Mouse (Mus musculus) forebrain, embryonic 11.5 days (tissue): ENCODE data around the gene Vmn1r7. TPM values are rescaled to one million over a fixed set of nuclear protein-coding genes. Genes with fewer than 3 reads are reported as not detected.
"Not testable (repeated sequence)": the region's sequence is repeated elsewhere in the genome, so short reads cannot be mapped to it uniquely, and the experiment has no call there.

Experiments used
- ATAC-seq: fragments of 200-750 bp; cut with Nextera tagmentation; replicated peaks from 2 replicates; pipeline ENCODE4 v1.8.0; 2017; ENCODE audit warnings: moderate TSS enrichment; ENCODE audit not compliant: low FRiP score
- DNase-seq: peaks from one replicate; pipeline ENCODE4 v3.0.0-alpha.2; 2017; ENCODE audit warnings: low spot score
- H3K27ac ChIP-seq: fragments of 300-500 bp; sonication (generic); 2 replicates; pipeline ENCODE4 v1.5.1; 2014; ENCODE audit warnings: low read depth, low read length
- H3K27me3 ChIP-seq: fragments of 300-500 bp; sonication (generic); 2 replicates; pipeline ENCODE4 v1.6.1; 2014; ENCODE audit warnings: mild to moderate bottlenecking, low read length, mixed read lengths; ENCODE audit not compliant: control insufficient read depth, insufficient read depth
- H3K36me3 ChIP-seq: fragments of 300-500 bp; sonication (generic); 2 replicates; pipeline ENCODE4 v1.6.1; 2014; ENCODE audit warnings: mild to moderate bottlenecking, low read length, moderate library complexity, mixed read lengths; ENCODE audit not compliant: control insufficient read depth, insufficient read depth
- H3K4me1 ChIP-seq: fragments of 300-500 bp; sonication (generic); replicated peaks from 2 replicates; pipeline ENCODE4 v1.6.1; 2014; ENCODE audit warnings: low read length, mixed read lengths; ENCODE audit not compliant: control insufficient read depth, insufficient read depth
- H3K4me2 ChIP-seq: fragments of 300-500 bp; sonication (generic); 2 replicates; pipeline ENCODE4 v1.6.1; 2014; ENCODE audit warnings: low read depth, mild to moderate bottlenecking, low read length, moderate library complexity, mixed read lengths; ENCODE audit not compliant: severe bottlenecking
- H3K4me3 ChIP-seq: fragments of 300-500 bp; sonication (generic); 2 replicates; pipeline ENCODE4 v1.5.1; 2014; ENCODE audit warnings: low read depth, low read length
- H3K9ac ChIP-seq: fragments of 300-500 bp; sonication (generic); 2 replicates; pipeline ENCODE4 v1.6.1; 2014; ENCODE audit warnings: low read length
- H3K9me3 ChIP-seq: fragments of 300-500 bp; sonication (generic); 2 replicates; pipeline ENCODE4 v1.6.1; 2016; ENCODE audit warnings: low read length, mixed read lengths; ENCODE audit not compliant: control insufficient read depth
- WGBS: fragments of 180-500 bp; shearing (Covaris S2); extraction: QIAGEN DNeasy Blood & Tissue Kit; methylation state at CpG from one replicate; pipeline ENCODE4 v1.1.7; 2014; 5-methylcytosine and 5-hydroxymethylcytosine counted together
- polyA plus RNA-seq: library from polyadenylated mRNA; unstranded; fragments of >200 nt; fragmentation: Nextera tagmentation; extraction: Ambion mirVana; gene quantifications from 2 replicates; pipeline ENCODE4 v1.2.1, GENCODE M21; 2014

The Vmn1r7 gene
- not detected in 2 replicates for polyA plus RNA-seq

- H3K27me3 ChIP-seq, H3K27ac ChIP-seq, H3K4me2 ChIP-seq, H3K9me3 ChIP-seq, ATAC-seq, DNase-seq, H3K4me3 ChIP-seq, H3K4me1 ChIP-seq, H3K9ac ChIP-seq, H3K36me3 ChIP-seq: not testable (repeated sequence)
- 91% methylated on average over 2 of the region's 2 CpGs for WGBS
Measured at GRCm38 (mm10) chr6:57025224-57025623, at the start of gene Vmn1r7. Gene Vmn1r7, minus strand, starts transcription at chr6:57025324.

DNA sequence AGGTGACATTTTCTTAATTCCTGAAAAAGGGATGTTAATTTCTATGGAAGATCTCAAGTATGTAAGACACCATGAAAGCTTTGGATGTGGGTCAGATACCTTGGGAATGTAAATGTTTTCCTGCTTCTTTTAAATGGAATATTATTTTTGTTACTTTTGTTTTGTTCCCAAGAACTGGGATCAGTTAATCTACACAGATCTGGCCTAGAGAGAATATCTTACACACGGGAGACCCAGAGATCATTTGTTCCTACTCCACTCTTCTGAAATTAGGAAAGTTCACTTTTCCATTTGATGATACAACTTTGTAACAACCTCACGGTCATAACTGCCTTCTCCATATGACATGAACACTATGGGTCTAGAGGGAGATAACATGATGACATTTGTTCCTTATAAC is 41.4 kb upstream of the Vmn1r7 start, which contains the start of gene Vmn1r9:
Vmn1r9 (plus strand) TSS at position 301 of the 400 bp plus-strand sequence.
- Histone ChIP-seq H3K4me2 (no peak within 1 kb of the TSS), H3K27me3 (no peaks in the 10 kb centered on the region), H3K27ac (no peak within 1 kb of the TSS), H3K4me3 (no peak within 1 kb of the TSS), H3K9me3 (no peaks in the 10 kb centered on the region), H3K36me3 (no peaks in the 10 kb centered on the region), H3K9ac (no peak within 1 kb of the TSS), H3K4me1 (no peaks in the 10 kb centered on the region)
- DNase-seq (no peak), ATAC-seq (no peak)
- 81% methylated on average over 2 of the region's 2 CpGs for WGBS

GRCm38 (mm10) chr6:57063730-57064129 is 38.6 kb upstream of the Vmn1r7 start:
- ATAC-seq (no peak), DNase-seq (no peak)
- Histone ChIP-seq H3K36me3 (no peaks in the 10 kb centered on the region), H3K9me3 (no peaks in the 10 kb centered on the region), H3K9ac (no peak overlapping the region), H3K27me3 (no peaks in the 10 kb centered on the region), H3K4me2 (no peak overlapping the region), H3K4me1 (no peaks in the 10 kb centered on the region), H3K4me3 (no peak overlapping the region), H3K27ac (no peak overlapping the region)

DNA sequence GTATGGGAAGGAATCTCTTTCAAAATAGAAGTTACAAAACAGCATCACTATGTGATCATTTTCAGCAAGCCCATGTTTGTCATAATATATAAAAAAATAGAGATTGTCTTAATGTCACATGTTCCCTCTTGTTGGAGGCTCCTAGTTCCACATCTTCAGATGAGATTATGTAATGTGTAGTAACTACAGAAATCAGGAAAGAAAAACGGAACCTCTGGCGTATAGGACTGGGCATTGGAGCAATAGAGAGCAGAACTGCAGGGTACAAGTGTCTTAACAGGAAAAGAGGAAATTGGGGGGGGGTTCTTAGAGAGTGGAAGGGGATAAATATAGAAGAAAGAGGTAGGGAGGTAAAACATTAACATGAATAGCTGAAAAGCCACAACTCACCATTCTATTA is 9.6 kb upstream of the Vmn1r7 start:
- 93% methylated on average over 2 of the region's 2 CpGs for WGBS
- Histone ChIP-seq H3K4me1 (no peaks in the 10 kb centered on the region), H3K36me3 (no peaks in the 10 kb centered on the region), H3K9me3 (no peaks in the 10 kb centered on the region), H3K27me3 (no peaks in the 10 kb centered on the region), H3K9ac (no peak overlapping the region), H3K27ac (no peak overlapping the region), H3K4me3 (no peak overlapping the region), H3K4me2 (no peak overlapping the region)
- ATAC-seq, result no peak
- no peak for DNase-seq

DNA sequence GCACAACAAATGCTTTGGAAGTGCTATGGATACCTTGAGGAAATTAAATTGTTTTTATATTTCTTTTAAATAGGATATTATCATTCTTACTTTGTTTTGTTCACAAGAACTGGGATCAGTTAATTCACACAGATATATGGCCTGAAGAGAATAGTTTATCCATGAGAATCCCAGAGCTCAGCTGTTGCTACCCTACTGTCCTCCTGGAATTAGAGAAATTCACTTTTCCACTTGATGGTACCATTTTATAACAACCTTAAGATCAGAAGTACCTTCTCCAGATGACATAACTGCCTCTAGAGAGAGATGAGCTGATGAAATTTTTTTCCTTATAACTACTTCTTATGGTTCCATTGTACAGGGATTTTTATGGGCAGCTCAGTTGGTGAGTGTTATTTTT is 6.9 kb upstream of the Vmn1r7 start, which contains the start of gene Vmn1r8:
Vmn1r8 (plus strand) TSS at position 301 of the 400 bp plus-strand sequence.
- Histone ChIP-seq H3K27ac (no peak within 1 kb of the TSS), H3K9me3 (no peaks in the 10 kb centered on the region), H3K36me3 (no peaks in the 10 kb centered on the region), H3K4me1 (no peaks in the 10 kb centered on the region), H3K4me3 (no peak within 1 kb of the TSS), H3K9ac (no peak within 1 kb of the TSS), H3K4me2 (no peak within 1 kb of the TSS), H3K27me3 (no peaks in the 10 kb centered on the region)
- DNase-seq, result no peak
- ATAC-seq, result no peak

DNA sequence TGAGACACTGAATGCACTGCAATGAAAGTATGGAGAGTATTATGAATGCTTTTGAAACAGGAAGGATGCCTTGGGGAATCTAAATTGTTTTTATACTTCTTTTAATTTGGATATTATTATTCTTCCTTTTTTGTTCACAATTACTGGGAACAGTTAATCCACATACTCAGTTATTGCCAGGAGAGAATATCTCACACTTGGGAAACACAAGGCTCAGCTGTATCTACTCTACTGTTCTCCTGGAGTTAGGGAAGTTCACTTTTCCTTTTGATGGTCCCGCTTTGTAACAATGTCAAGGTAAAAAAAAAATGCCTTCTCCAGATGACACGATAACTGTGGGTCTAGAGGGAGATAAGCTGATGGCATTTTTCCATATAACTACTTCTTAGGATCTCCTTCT is 28.2 kb downstream of the Vmn1r7 start, which contains the start of gene Vmn1r6:
Vmn1r6 (plus strand) TSS at position 301 of the 400 bp plus-strand sequence.
- WGBS, result 91% methylated on average over 2 of the region's 2 CpGs
- H3K9me3 ChIP-seq, result no peaks in the 10 kb centered on the region
- no peak within 1 kb of the TSS for H3K4me3 ChIP-seq
- ATAC-seq (no peak), DNase-seq (no peak)
- no peaks in the 10 kb centered on the region for H3K4me1 ChIP-seq
- H3K4me2 ChIP-seq, result no peak within 1 kb of the TSS
- no peaks in the 10 kb centered on the region for H3K36me3 ChIP-seq
- no peak within 1 kb of the TSS for H3K27ac ChIP-seq
- H3K9ac ChIP-seq, result no peak within 1 kb of the TSS
- no peaks in the 10 kb centered on the region for H3K27me3 ChIP-seq

Other genes with a start within 250 kb of the Vmn1r7 start
- gene Kbtbd2, start 227.5 kb downstream of the Vmn1r7 start, polyA plus RNA-seq, result 40.1 and 40.6 TPM in 2 replicates
- 56.7 and 64.6 TPM in 2 replicates for gene Fkbp9, start 193.3 kb downstream of the Vmn1r7 start, polyA plus RNA-seq
- 67.2 and 75.4 TPM in 2 replicates for gene Nt5c3, start 101.4 kb downstream of the Vmn1r7 start, polyA plus RNA-seq
- gene Vmn1r4, start 101.3 kb downstream of the Vmn1r7 start, polyA plus RNA-seq, result 0.27 and 0.68 TPM in 2 replicates
- not detected in 2 replicates for gene Vmn1r5, start 55.1 kb downstream of the Vmn1r7 start, polyA plus RNA-seq
- gene Vmn1r6, start 28.1 kb downstream of the Vmn1r7 start, polyA plus RNA-seq, result not detected in 2 replicates
- not detected in 2 replicates for gene Vmn1r8, start 7.0 kb upstream of the Vmn1r7 start, polyA plus RNA-seq
- not detected in 2 replicates for gene Vmn1r9, start 41.5 kb upstream of the Vmn1r7 start, polyA plus RNA-seq
- not detected in 2 replicates for gene Vmn1r10, start 84.1 kb upstream of the Vmn1r7 start, polyA plus RNA-seq
- gene Vmn1r11, start 108.1 kb upstream of the Vmn1r7 start, polyA plus RNA-seq, result not detected in 2 replicates
- not detected in 2 replicates for gene Vmn1r12, start 131.6 kb upstream of the Vmn1r7 start, polyA plus RNA-seq
- not detected in 2 replicates for gene Vmn1r13, start 178.0 kb upstream of the Vmn1r7 start, polyA plus RNA-seq
- not detected in 2 replicates for gene Vmn1r14, start 206.4 kb upstream of the Vmn1r7 start, polyA plus RNA-seq
- gene Vmn1r15, start 232.6 kb upstream of the Vmn1r7 start, polyA plus RNA-seq, result not detected in 2 replicates